Mouse (Mus musculus) cerebellum, adult 8-10 months (tissue): ENCODE data around the gene Lmod1.

Source experiments
- DNase-seq: peaks from one replicate; pipeline ENCODE4 v3.0.0; 2022

Gene Lmod1

GRCm38 (mm10) chr1:135413996-135414395 is 89.4 kb downstream of the Lmod1 start:
- DNase-seq: no peak
